ENCODE assay signal across 20 mouse cellular contexts in the genomic region with DNA sequence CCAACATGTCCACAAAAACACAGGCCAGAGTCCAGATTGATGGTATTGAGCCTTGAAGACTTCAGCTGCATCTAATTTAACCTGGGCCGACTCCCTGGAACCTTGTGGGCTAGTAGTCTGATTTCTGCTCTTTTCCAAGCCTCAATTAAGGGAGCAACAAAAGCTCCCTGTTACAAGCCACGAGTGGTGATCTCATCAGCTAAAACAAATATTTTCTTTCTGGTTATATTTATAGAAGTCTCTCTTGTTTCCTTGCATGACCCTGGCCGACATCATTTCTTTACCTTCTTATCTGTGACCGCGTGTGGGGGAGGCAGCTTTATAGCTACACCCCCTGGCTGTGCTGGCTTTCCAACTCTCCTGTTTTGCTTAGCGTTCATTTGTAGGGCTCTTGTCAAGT. TPM values are rescaled to one million over a fixed set of nuclear protein-coding genes. Genes with fewer than 3 reads are reported as not detected.
DNase-seq lines count a peak whose midpoint lies in the region; ATAC-seq and TF ChIP-seq lines count a peak whose summit lies in the region.
"Had no signal": no experiment of that assay in that cellular context is flagged by ENCODE, and none has a peak within 500 bp of the region (broad histone marks: within the 10 kb centered on the region; RNA-seq: fewer than 3 reads in every experiment).

No protein-coding gene starts in this region.

- no peak for TF ChIP-seq CTCF in MEL (IDR thresholded peaks at IDR 0.05 in 2 of 3, conservative IDR thresholded peaks at IDR 0.05 in 1 of 3; ENCODE audit: control insufficient read depth in 1 of 3, insufficient read depth in 1 of 3, low read depth in 2 of 3, low read length in 3 of 3, poor library complexity in 1 of 3, severe bottlenecking in 1 of 3)
- no peak for TF ChIP-seq CTCF in embryonic fibroblast, embryonic 13.5 days (IDR thresholded peaks at IDR 0.05; ENCODE audit: borderline replicate concordance, insufficient read depth, low read length)
- TF ChIP-seq CTCF in olfactory bulb, adult 2 months (IDR thresholded peaks at IDR 0.05; ENCODE audit: insufficient read depth, low read depth, low read length), result no peak
- no peak for TF ChIP-seq CTCF in lung, adult 2 months (IDR thresholded peaks at IDR 0.05; ENCODE audit: insufficient read depth, low read length)

- peak overlapping the region; percentile 63 for H3K27ac ChIP-seq in heart, embryonic 13.5 days (replicated peaks)
- H3K27ac ChIP-seq in MEL (ENCODE audit: control insufficient read depth, low read depth, low read length), result peak overlapping the region; percentile 5; the same call in 1 of the 2 replicates
- H3K27ac ChIP-seq in embryonic fibroblast, embryonic 13.5 days (ENCODE audit: insufficient read depth, low read length), result peak overlapping the region; percentile 7; the same call in 1 of the 2 replicates
- H3K27ac ChIP-seq in olfactory bulb, adult 2 months (ENCODE audit: insufficient read depth, low read depth, low read length), result peak overlapping the region; percentile 55; the same call in 1 of the 2 replicates
- H3K27ac ChIP-seq: hindbrain, postnatal 0 days; liver, embryonic 15.5 days; midbrain, embryonic 15.5 days had no signal

- no peak overlapping the region for H3K4me3 ChIP-seq in heart, embryonic 13.5 days
- H3K4me3 ChIP-seq in MEL (ENCODE audit: control insufficient read depth in 1 of 2, insufficient read depth in 1 of 2, low read depth in 2 of 2, low read length in 2 of 2), result no peak overlapping the region; a peak in 1 of 4 replicates
- no peak overlapping the region for H3K4me3 ChIP-seq in embryonic fibroblast, embryonic 13.5 days (ENCODE audit: insufficient read depth, low read length)
- no peak overlapping the region for H3K4me3 ChIP-seq in olfactory bulb, adult 2 months (ENCODE audit: insufficient read depth, low read depth, low read length)
- no peak overlapping the region for H3K4me3 ChIP-seq in lung, adult 2 months (replicated peaks; ENCODE audit: extremely low read depth, low read depth, low read length)
- H3K4me3 ChIP-seq: liver, embryonic 15.5 days; megakaryocyte, embryonic 14.5 days; midbrain, embryonic 15.5 days had no signal

- H3K79me2 ChIP-seq in MEL (ENCODE audit: control insufficient read depth, insufficient read depth, low read length, poor library complexity), result no peaks in the 10 kb centered on the region

- no peaks in the 10 kb centered on the region for H3K36me3 ChIP-seq in heart, embryonic 13.5 days
- peaks cover 0 to 8% of the 10 kb centered on the region in 2 experiments; a peak in 2 of 4 replicates for H3K36me3 ChIP-seq in MEL (ENCODE audit: control insufficient read depth in 1 of 2, insufficient read depth in 2 of 2, low read length in 2 of 2)
- H3K36me3 ChIP-seq: liver, embryonic 15.5 days; midbrain, embryonic 15.5 days had no signal

- no peak for TF ChIP-seq POLR2A in MEL (IDR thresholded peaks at IDR 0.05; ENCODE audit: control insufficient read depth in 1 of 2, insufficient read depth in 1 of 2, low read depth in 1 of 2, low read length in 2 of 2, poor library complexity in 1 of 2)
- TF ChIP-seq POLR2A in embryonic fibroblast, embryonic 13.5 days (IDR thresholded peaks at IDR 0.05; ENCODE audit: low read depth, low read length), result no peak
- no peak for TF ChIP-seq POLR2A in olfactory bulb, adult 2 months (IDR thresholded peaks at IDR 0.05; ENCODE audit: insufficient read depth, low read depth, low read length)
- TF ChIP-seq POLR2A in lung, adult 2 months (IDR thresholded peaks at IDR 0.05; ENCODE audit: borderline replicate concordance, extremely low read depth, low read depth, low read length), result no peak

- DNase-seq in heart, postnatal 4 days, result no peak
- DNase-seq in MEL (ENCODE audit: low read depth, low spot score), result peak; percentile 39
- DNase-seq in lung, adult 2 months, result no peak
- no peak for DNase-seq in cerebellum, postnatal 4 days (ENCODE audit: low spot score in 2 of 2)
- DNase-seq in adipocyte (ENCODE audit: low spot score), result no peak
- DNase-seq: adrenal gland, postnatal 25 days; cerebellum, adult 9-10 months; gastrocnemius, postnatal 25 days; kidney, adult 9 months; kidney, postnatal 36 days; lung, postnatal 14 days; thymus, adult 18-20 months had no signal

- no peaks in the 10 kb centered on the region for H3K27me3 ChIP-seq in heart, embryonic 13.5 days (replicated peaks)
- no peaks in the 10 kb centered on the region for H3K27me3 ChIP-seq in MEL (ENCODE audit: control insufficient read depth in 1 of 2, insufficient read depth in 2 of 2, low read length in 2 of 2)
- H3K27me3 ChIP-seq: liver, embryonic 15.5 days; midbrain, embryonic 15.5 days had no signal

- no peak overlapping the region for H3K4me2 ChIP-seq in heart, embryonic 13.5 days
- H3K4me2 ChIP-seq: liver, embryonic 15.5 days; midbrain, embryonic 15.5 days had no signal

- ATAC-seq in heart, embryonic 13.5 days (ENCODE audit: extremely low read depth, insufficient number of reproducible peaks, low FRiP score, low TSS enrichment), result no peak
- ATAC-seq: activated CD4-positive, CD25-positive, alpha-beta regulatory T cell, adult 4 months; hindbrain, postnatal 0 days; midbrain, embryonic 15.5 days had no signal

- no peaks in the 10 kb centered on the region for H3K9me3 ChIP-seq in heart, embryonic 13.5 days
- no peaks in the 10 kb centered on the region for H3K9me3 ChIP-seq in MEL (replicated peaks; ENCODE audit: insufficient read depth, low read length)
- H3K9me3 ChIP-seq: liver, embryonic 15.5 days; megakaryocyte, embryonic 14.5 days; midbrain, embryonic 15.5 days had no signal

- no peak for TF ChIP-seq RAD21 in MEL (IDR thresholded peaks at IDR 0.05; ENCODE audit: low read depth, low read length)

- H3K4me1 ChIP-seq in heart, embryonic 13.5 days, result peaks cover 38% of the 10 kb centered on the region
- peaks cover 6 to 25% of the 10 kb centered on the region in 2 experiments; a peak in 3 of 4 replicates for H3K4me1 ChIP-seq in MEL (ENCODE audit: control insufficient read depth in 1 of 2, insufficient read depth in 2 of 2, low read length in 2 of 2)
- peaks cover 5% of the 10 kb centered on the region for H3K4me1 ChIP-seq in embryonic fibroblast, embryonic 13.5 days (ENCODE audit: control insufficient read depth, insufficient read depth, low read length)
- peaks cover 4% of the 10 kb centered on the region; the same call in 1 of the 2 replicates for H3K4me1 ChIP-seq in olfactory bulb, adult 2 months (ENCODE audit: control insufficient read depth, insufficient read depth, low read length)
- H3K4me1 ChIP-seq in lung, adult 2 months (ENCODE audit: control insufficient read depth, insufficient read depth, low read length), result no peaks in the 10 kb centered on the region
- H3K4me1 ChIP-seq: midbrain, embryonic 15.5 days had no signal

- WGBS in heart, embryonic 13.5 days, result 31% methylated on average over 6 of the region's 6 CpGs
- WGBS in olfactory bulb, adult 2 months, result 34% methylated on average over 6 of the region's 6 CpGs
- 29% methylated on average over 6 of the region's 6 CpGs for WGBS in lung, adult 2 months

- TF ChIP-seq EP300 in MEL (IDR thresholded peaks at IDR 0.05; ENCODE audit: low read depth in 1 of 2, low read length in 2 of 2), result no peak; a peak in 1 of 4 replicates

- no peak overlapping the region for H3K9ac ChIP-seq in heart, embryonic 13.5 days
- peak overlapping the region; percentile 1; the same call in 1 of the 2 replicates for H3K9ac ChIP-seq in MEL (ENCODE audit: control insufficient read depth, low read depth, low read length, poor library complexity, severe bottlenecking)
- H3K9ac ChIP-seq: liver, embryonic 15.5 days; midbrain, embryonic 15.5 days had no signal

TF ChIP-seq in MEL, 35 proteins besides CTCF, POLR2A, EP300 and RAD21:
- peak; percentile 66; the same call in 1 of the 2 replicates for TF ChIP-seq GATA1 (IDR thresholded peaks at IDR 0.05; ENCODE audit: low read depth, low read length)
- no peak for TF ChIP-seq MAX (IDR thresholded peaks at IDR 0.05; ENCODE audit: low read length)
- TF ChIP-seq ETS1 (IDR thresholded peaks at IDR 0.05; ENCODE audit: low read depth, low read length), result peak; percentile 30; the same call in 1 of the 2 replicates
- no peak for TF ChIP-seq POLR2AphosphoS2 (IDR thresholded peaks at IDR 0.05; ENCODE audit: low read length)

RNA-seq across cellular contexts. Expression of a gene that starts 23.3 kb away (rescaled TPM):
- 4.7 and 5.2 TPM in 2 replicates for polyA plus RNA-seq in heart, embryonic 13.5 days (2015; fragmentation: Nextera tagmentation; extraction: Ambion mirVana)
- total RNA-seq in heart, postnatal 4 days (2021), result 1 to 10 TPM; 6.4 to 8.0 TPM
- 5.7 and 6.9 TPM in 2 replicates for total RNA-seq in MEL (2012; rRNA removed)
- polyA plus RNA-seq in MEL (2012; ENCODE audit: insufficient read depth in 1 of 2, insufficient read length in 2 of 2, low read depth in 1 of 2, low replicate concordance in 2 of 2, missing spikeins in 1 of 2), result 1 to 10 TPM in 1 of 2 experiments, not detected in 1; 9.9 TPM
- 5.3 and 6.0 TPM in 2 replicates for polyA plus RNA-seq in embryonic fibroblast, embryonic 13.5 days (2011; ENCODE audit: insufficient read length, low read depth, missing spikeins)
- not detected in 2 replicates for polyA plus RNA-seq in olfactory bulb, adult 2 months (2012; ENCODE audit: insufficient read depth, insufficient read length, low replicate concordance, missing spikeins)
- polyA plus RNA-seq in lung, adult 2 months (2012; rRNA removed), result 13.0 and 13.5 TPM in 2 replicates

RNA-seq across cellular contexts. Expression of a gene that starts 29.3 kb away (rescaled TPM):
- polyA plus RNA-seq in heart, embryonic 13.5 days (2015; fragmentation: Nextera tagmentation; extraction: Ambion mirVana), result 28.2 and 29.2 TPM in 2 replicates
- total RNA-seq in heart, postnatal 4 days (2021), result 100 to 1,000 TPM; 201 to 216 TPM
- 19.8 and 24.7 TPM in 2 replicates for total RNA-seq in MEL (2012; rRNA removed)
- 100 to 1,000 TPM in 1 of 2 experiments, 10 to 100 TPM in 1; 31.4 to 125 TPM for polyA plus RNA-seq in MEL (2012; ENCODE audit: insufficient read depth in 1 of 2, insufficient read length in 2 of 2, low read depth in 1 of 2, low replicate concordance in 2 of 2, missing spikeins in 1 of 2)
- polyA plus RNA-seq in embryonic fibroblast, embryonic 13.5 days (2011; ENCODE audit: insufficient read length, low read depth, missing spikeins), result 19.1 and 19.5 TPM in 2 replicates
- polyA plus RNA-seq in olfactory bulb, adult 2 months (2012; ENCODE audit: insufficient read depth, insufficient read length, low replicate concordance, missing spikeins), result 277 TPM in 1 of 2 replicates, not detected in the other
- 17.8 and 24.3 TPM in 2 replicates for polyA plus RNA-seq in lung, adult 2 months (2012; rRNA removed)

RNA-seq across cellular contexts. Expression of a gene that starts 50.4 kb away (rescaled TPM):
- polyA plus RNA-seq in heart, embryonic 13.5 days (2015; fragmentation: Nextera tagmentation; extraction: Ambion mirVana), result 0.31 TPM in 2 replicates
- 10 to 100 TPM; 20.9 to 27.5 TPM for total RNA-seq in heart, postnatal 4 days (2021)
- total RNA-seq in MEL (2012; rRNA removed), result 1.6 and 1.9 TPM in 2 replicates
- polyA plus RNA-seq in MEL (2012; ENCODE audit: insufficient read depth in 1 of 2, insufficient read length in 2 of 2, low read depth in 1 of 2, low replicate concordance in 2 of 2, missing spikeins in 1 of 2), result 1 to 10 TPM in 1 of 2 experiments, not detected in 1; 1.4 TPM
- polyA plus RNA-seq in embryonic fibroblast, embryonic 13.5 days (2011; ENCODE audit: insufficient read length, low read depth, missing spikeins), result 1.8 and 7.1 TPM in 2 replicates
- not detected in 2 replicates for polyA plus RNA-seq in olfactory bulb, adult 2 months (2012; ENCODE audit: insufficient read depth, insufficient read length, low replicate concordance, missing spikeins)
- 3.2 and 12.0 TPM in 2 replicates for polyA plus RNA-seq in lung, adult 2 months (2012; rRNA removed)

Comparison
In these comparisons a context has a peak if more than half of its experiments do, and no peak if none do; other contexts are left out.
1. H3K27ac ChIP-seq: peak in every context shown above with its lines; median percentile 63 in heart, embryonic 13.5 days; 55 in olfactory bulb, adult 2 months; 7 in embryonic fibroblast, embryonic 13.5 days; 5 in MEL.